Mouse (Mus musculus) left cerebral cortex, adult 2 months (tissue): Measurements from ENCODE around the gene Megf8. TPM values are rescaled to one million over a fixed set of nuclear protein-coding genes. Genes with fewer than 3 reads are reported as not detected.

Experiments used
- DNase-seq, 2 experiments: peaks; one replicate each; pipeline ENCODE4 v3.0.0; 2021 to 2022; ENCODE audit warnings: low spot score in 2 of 2, mixed read lengths in 1 of 2; ENCODE audit errors: extremely low spot score in 1 of 2
- H3K27ac ChIP-seq: fragments of 200-600 bp; 2 replicates; pipeline ENCODE4 v1.8.1; 2022
- H3K4me3 ChIP-seq: fragments of 200-600 bp; 2 replicates; pipeline ENCODE4 v1.8.1; 2022
- CTCF ChIP-seq: fragments of 200-600 bp; IDR thresholded peaks from 2 replicates; pipeline ENCODE4 v1.8.1; 2022; ENCODE audit warnings: antibody characterized with exemption, mild to moderate bottlenecking, moderate library complexity
- intact Hi-C: fragments of 180-260 bp; cut with DNase I; formaldehyde crosslinking; loops from one replicate; pipeline ENCODE4 v1.15.1; 2025
- total RNA-seq, 2 experiments: library from RNA; stranded (reverse); gene quantifications; 2 replicates each; pipeline ENCODE4 v1.2.3; 2021

The Megf8 gene
- total RNA-seq, 2 experiments from 2014 or later = 110 to 115 TPM

DNA sequence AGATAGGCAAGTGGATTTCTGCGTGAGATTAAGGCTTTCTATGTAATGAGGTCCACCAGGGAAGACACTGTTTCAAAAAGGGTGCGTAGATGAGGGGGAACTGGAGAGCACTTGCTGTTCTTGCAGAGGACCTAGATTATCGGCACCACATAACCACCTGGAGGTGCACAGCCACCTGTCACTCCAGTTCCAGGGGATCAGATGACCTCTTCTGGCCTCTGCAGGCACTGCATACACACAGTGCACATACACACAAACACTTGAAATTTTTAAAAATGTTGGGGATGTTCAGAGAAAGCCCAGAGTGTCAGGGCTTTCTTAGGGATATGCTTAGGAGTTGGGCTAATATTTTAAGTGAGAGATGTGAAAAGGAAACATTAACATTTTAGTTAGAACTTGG is 27.0 kb upstream of the Megf8 start:
- Histone ChIP-seq H3K4me3 (no peak overlapping the region), H3K27ac (no peak overlapping the region)
- DNase-seq = no peak
- no peak; the same call in 1 of the 2 replicates for TF ChIP-seq CTCF
- intact Hi-C loops = no loop called here

DNA sequence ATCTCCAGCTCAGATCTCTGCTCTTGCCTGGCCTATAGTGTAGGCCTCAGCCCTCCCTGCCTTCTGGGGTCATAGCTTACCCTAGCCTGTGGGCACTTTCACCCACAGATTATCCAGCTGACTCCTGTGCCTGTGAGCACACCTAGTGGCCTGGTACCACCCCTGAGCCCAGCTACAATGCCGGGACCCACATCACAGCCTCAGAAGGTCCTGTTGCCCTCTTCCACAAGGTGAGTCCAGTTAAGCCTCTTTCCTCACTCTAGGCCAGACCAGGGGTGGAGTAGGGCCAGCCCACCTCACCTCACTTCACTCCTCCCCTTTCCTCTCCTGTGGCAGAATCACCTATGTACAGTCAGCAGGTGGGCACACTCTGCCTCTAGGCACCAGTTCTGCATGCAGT is 26.5 kb upstream of the Megf8 start:
- DNase-seq = no peak
- H3K27ac ChIP-seq = no peak overlapping the region
- H3K4me3 ChIP-seq = no peak overlapping the region
- intact Hi-C loops = no loop called here
- TF ChIP-seq CTCF = no peak

DNA sequence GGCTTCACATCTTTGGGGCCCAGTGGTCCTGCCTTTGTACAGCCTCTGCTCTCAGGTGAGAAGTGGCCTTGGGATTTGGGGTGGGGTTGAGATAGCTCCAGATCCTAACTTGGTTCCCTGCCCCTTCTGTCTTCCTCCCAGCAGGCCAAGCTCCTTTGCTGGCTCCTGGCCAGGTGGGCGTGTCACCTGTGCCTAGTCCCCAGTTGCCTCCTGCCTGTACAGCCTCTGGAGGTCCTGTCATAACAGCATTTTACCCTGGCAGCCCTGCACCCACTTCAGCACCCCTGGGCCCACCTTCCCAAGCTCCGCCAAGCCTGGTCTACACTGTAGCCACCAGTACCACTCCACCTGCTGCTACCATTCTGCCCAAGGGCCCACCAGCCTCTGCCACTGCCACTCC is 26.1 kb upstream of the Megf8 start:
- Histone ChIP-seq H3K4me3 (no peak overlapping the region), H3K27ac (no peak overlapping the region)
- no peak for TF ChIP-seq CTCF
- intact Hi-C loops = no loop called here
- no peak for DNase-seq

DNA sequence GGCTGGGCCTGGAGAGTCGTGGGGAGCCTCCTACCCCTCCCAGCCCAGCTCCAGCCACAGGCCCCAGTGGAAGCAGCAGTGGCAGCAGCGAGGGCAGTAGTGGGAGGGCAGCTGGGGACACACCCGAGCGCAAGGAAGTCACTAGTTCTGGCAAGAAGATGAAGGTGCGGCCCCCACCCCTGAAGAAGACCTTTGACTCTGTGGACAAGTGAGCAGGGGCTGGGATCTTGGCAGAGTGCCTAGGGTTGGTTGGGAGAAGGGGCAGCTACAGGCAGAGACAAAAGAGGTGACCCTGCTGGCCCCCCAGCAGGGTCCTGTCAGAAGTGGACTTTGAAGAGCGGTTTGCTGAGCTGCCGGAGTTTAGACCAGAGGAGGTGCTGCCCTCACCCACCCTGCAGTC is 24.9 kb upstream of the Megf8 start:
- Histone ChIP-seq H3K4me3 (no peak overlapping the region), H3K27ac (no peak overlapping the region)
- TF ChIP-seq CTCF = no peak
- intact Hi-C loops = no loop called here
- DNase-seq = no peak

DNA sequence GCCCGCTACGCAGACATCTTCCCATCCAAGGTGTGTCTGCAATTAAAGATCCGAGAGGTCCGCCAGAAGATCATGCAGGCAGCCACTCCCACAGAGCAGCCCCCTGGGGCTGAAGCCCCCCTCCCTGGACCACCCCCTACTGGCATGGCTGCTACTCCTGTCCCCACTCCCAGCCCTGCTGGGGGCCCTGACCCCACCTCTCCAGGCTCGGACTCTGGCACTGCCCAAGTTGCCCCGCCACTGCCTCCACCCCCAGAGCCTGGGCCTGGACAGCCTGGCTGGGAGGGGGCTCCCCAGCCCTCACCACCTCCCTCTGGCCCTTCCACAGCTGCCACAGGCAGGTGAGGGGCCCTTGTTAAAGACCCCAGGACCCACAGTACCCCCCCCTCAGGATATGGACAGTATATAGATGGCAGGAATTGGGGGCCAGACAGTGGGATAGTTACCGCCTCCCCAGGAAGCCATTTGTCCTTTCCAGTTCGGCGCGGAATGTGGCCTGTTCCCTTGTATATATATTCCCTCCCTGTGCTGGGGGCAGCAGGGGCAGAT is 23.7 kb upstream of the Megf8 start:
- H3K4me3 ChIP-seq = no peak overlapping the region
- no peak overlapping the region for H3K27ac ChIP-seq
- TF ChIP-seq CTCF = no peak
- intact Hi-C loops = no loop called here
- no peak for DNase-seq

DNA sequence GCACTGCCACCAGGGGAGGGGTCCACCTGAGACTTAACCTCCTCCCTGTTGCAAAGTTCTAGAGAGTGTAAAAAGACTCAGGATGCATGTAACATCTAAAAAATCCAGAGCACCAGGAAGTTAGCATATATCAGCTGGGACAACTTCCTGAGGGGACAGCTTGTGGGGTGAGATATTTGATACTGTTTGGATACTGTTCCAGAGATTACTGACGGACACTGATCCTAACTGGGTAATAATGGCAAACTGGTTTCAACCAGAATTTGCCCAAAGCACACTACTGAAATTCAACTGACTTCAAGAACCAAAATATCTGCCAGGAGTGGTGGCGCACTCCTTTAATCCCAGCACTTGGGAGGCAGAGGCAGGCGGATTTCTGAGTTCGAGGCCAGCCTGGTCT is 22.5 kb upstream of the Megf8 start:
- DNase-seq = no peak
- H3K27ac ChIP-seq = no peak overlapping the region
- intact Hi-C loops = no loop called here
- H3K4me3 ChIP-seq = no peak overlapping the region
- TF ChIP-seq CTCF = no peak

DNA sequence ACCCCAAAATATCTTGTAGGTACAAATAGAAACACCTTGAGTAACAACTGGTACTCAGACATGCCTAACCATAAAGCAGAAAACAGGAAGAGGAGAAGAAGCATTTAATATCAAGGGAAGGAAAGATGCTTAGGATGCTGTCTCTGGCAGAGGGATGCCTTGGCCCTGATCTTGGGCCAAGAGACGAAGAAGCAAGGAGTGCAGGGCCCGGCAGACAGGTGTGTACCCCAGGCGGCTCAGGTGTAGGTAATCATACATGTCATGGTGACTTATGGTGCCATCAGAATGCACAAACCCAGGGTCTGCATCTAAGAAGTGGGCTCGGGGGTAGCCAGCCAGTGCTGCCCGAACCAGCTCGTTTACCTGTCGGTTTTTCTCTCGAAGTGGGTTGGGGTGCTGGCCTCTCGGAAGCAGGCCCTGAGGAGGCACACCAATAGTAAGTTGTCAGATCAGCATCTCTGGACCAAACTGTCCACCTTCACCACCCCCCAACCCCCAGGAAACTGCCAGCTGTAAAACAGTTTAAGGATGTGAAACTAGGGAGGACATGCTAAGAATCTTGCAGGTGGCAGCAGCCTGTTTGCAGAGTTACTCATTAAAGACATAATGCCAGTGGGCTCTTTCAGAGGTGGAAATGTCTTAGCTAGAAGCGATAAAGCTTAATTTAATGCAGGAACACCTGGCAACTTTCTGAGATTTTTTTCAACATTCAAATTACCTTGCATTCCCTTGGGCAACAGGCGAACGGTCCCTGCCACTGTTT is 21.8 kb upstream of the Megf8 start:
- no peak for DNase-seq
- intact Hi-C loops = no loop called here
- no peak overlapping the region for H3K4me3 ChIP-seq

DNA sequence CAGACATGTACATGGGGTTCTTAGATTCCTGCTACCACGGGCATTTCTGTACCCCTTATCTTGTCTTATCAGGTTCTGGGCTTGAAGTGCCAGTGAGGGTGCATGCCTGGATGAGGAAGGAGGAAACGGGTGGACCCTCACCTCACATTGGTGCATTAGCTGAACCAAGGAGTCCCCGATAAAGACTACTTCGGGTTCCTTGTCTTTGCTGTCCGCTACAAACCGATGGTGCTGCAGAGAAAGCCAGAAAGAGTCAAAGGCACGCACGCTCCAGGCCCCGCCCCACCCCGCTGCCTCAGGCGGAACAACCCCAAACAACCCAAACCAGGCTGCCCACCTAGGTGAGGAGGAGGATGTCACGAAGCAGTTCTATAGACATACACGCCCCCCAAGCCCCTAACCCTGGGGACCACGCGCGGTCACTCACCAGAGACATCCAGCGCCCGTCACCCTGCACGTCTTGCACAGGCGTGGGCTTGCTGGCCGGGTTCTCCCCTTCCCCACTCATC is 20.0 kb upstream of the Megf8 start:
- Histone ChIP-seq H3K27ac (peak overlapping the region; percentile 76), H3K4me3 (peak overlapping the region; percentile 66)
- no peak for TF ChIP-seq CTCF
- DNase-seq = no peak
- intact Hi-C loops = loop anchor here (1.0 kb wide), 1 partner anchor 15 kb away; no protein-coding TSS in a partner anchor

More for the DNA sequence above, 21.8 kb upstream of the Megf8 start:
- H3K27ac ChIP-seq = no peak overlapping the region
- no peak for TF ChIP-seq CTCF

DNA sequence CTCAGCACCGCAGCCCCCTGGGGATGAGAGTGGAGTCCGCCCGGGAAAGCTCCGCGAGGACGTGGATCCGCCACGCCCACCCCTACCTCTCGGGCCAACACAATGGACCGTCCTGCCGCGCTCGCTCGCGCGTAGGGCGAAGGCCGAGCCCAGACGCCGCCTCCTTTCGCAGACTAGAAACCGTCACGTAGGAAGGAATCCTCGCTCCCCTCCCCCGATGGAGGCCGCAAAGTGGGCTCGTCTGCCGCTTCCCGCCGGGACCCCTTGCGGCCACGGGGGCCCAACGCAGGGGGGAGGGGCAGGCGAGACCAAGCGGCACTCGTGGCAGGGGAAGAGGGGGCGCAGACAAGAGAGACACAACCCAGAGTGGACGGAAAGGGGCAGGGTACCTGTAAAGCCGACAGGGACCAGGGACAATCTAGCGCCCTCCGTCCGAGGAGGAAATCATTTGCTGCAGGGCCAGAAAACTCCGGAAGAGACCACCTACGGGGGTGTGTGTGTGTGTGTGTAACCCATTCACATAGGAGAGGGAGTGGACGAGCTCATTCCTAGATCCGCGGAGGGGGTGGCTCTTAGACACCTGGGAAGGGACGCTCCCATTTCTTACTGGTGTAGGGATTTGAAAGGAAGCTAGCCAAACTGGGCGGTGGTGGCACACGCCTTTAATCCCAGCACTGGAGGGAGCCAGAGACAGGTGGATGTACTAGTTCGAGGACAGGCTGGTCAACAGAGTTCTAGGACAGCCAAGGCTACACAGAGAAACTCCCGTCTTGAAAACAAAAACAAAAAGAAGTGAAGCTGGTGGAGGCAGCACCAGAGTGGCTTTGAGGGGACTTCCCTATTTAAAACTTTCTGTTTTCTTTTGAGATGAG is 19.3 kb upstream of the Megf8 start, which contains the start of gene Pafah1b3:
Pafah1b3 (minus strand) TSS at position 533 of the 872 bp plus-strand sequence.
- peak within 1 kb of the TSS; percentile 66 for H3K4me3 ChIP-seq
- TF ChIP-seq CTCF = peak; percentile 16
- peak; percentile 79 to 83 for DNase-seq
- peak within 1 kb of the TSS; percentile 76 for H3K27ac ChIP-seq
- intact Hi-C loops = loop anchor here (1.0 kb wide), 1 partner anchor 15 kb away; no protein-coding TSS in a partner anchor

DNA sequence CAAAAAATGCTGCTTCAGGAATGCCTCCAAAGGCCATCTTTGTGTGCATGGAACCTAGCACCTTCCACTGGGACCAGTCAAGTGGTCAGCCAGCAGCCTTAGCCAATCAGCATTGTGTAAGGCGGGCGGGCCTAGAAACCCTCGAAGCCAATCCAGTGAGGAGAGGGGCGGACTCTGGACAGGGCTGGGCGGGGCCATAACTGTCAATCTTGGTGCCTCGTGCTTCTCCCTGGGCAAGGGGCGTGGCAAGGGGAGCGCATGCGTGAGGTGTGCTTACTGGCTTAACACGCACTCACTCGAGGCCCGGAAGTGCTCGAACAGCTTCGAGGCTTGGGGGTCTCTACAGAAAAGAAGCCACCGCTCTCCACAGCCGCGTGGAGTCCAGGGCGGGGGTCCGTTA is 15.9 kb upstream of the Megf8 start, which contains the start of gene Prr19:
Prr19 (plus strand) TSS at position 349 of the 400 bp plus-strand sequence.
- DNase-seq = no peak
- intact Hi-C loops = no loop called here
- Histone ChIP-seq H3K27ac (no peak within 1 kb of the TSS), H3K4me3 (no peak within 1 kb of the TSS)
- no peak for TF ChIP-seq CTCF

DNA sequence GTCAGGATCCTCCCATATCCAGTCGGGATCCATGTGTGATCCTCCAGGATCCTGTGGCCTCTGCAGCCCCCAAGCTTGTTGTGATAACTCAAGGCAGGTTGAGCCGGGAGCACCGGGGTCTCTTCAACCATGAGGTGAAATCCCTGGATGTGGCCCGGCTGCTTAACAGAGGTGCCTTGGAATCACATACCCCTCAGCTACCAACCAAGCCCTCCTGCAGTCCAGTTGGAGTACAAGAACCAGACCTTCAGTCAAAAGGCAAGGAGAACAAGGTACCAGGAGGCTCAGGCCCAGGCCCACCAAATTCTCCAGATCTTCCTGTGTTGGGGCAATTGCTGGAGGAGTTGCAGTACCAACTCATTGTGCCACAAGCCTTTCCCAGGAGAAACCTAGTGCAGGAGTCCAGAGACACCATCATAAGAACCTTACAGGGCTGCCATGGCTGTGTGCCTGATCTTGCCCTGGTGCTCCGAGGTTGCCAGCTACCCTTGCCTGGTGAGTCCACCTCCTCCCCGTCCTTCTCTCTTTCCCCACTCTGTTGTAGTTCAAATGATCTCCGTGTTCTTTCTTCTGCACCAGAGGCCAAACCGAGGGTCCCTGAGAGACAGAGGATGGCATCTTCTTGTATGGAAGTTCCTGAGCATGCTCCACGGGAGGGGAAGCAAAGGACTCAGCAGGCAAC is 13.8 kb upstream of the Megf8 start:
- TF ChIP-seq CTCF = no peak
- DNase-seq = no peak
- Histone ChIP-seq H3K4me3 (no peak overlapping the region), H3K27ac (no peak overlapping the region)
- intact Hi-C loops = no loop called here
